Mouse (Mus musculus) neutrophil, adult 5-6 weeks (primary cell): ENCODE results near the gene Bcas3. TPM values are rescaled to one million over a fixed set of nuclear protein-coding genes. Genes with fewer than 3 reads are reported as not detected.

ENCODE experiments used
- total RNA-seq: library from RNA; stranded (forward); fragments of 200-1000 nt; gene quantifications from 2 replicates; pipeline ENCODE4 v1.2.3, GENCODE M21; 2017

Bcas3 gene
- total RNA-seq, 1 experiment from 2014 or later = 38.4 TPM

Other genes starting within 250 kb of the Bcas3 start
- 118 and 126 TPM in 2 replicates for gene Usp32, start 213.0 kb upstream of the Bcas3 start, total RNA-seq
- not detected in 2 replicates for gene 1700125H20Rik, start 182.8 kb upstream of the Bcas3 start, total RNA-seq
- gene Appbp2, start 118.0 kb upstream of the Bcas3 start, total RNA-seq = 22.8 and 25.3 TPM in 2 replicates
- gene Ppm1d, start 41.9 kb upstream of the Bcas3 start, total RNA-seq = 28.7 and 36.2 TPM in 2 replicates